Mouse (Mus musculus) intestine, embryonic 14.5 days (tissue): ENCODE results near the gene Tmem185a. TPM values are rescaled to one million over a fixed set of nuclear protein-coding genes. Genes with fewer than 3 reads are reported as not detected.
"Not testable (repeated sequence)": the region's sequence is repeated elsewhere in the genome, so short reads cannot be mapped to it uniquely, and the experiment has no call there.

ENCODE experiments used
- ATAC-seq: fragments of 200-750 bp; cut with Nextera tagmentation; replicated peaks from 2 replicates; pipeline ENCODE4 v1.8.0; 2017; ENCODE audit warnings: low read depth, moderate number of reproducible peaks, moderate TSS enrichment, moderate library complexity; ENCODE audit not compliant: low FRiP score, low TSS enrichment
- DNase-seq: peaks from one replicate; pipeline ENCODE4 v3.0.0-alpha.2; 2018; ENCODE audit warnings: low spot score
- H3K27ac ChIP-seq: fragments of 300-500 bp; sonication (generic); 2 replicates; pipeline ENCODE4 v1.5.1; 2014; ENCODE audit warnings: low read depth, mild to moderate bottlenecking, control low read depth
- H3K27me3 ChIP-seq: fragments of 300-500 bp; sonication (generic); replicated peaks from 2 replicates; pipeline ENCODE4 v1.6.1; 2014; ENCODE audit warnings: low read length, control low read depth; ENCODE audit not compliant: control insufficient read depth, insufficient read depth
- H3K36me3 ChIP-seq: fragments of 300-500 bp; sonication (generic); 2 replicates; pipeline ENCODE4 v1.6.1; 2014; ENCODE audit warnings: low read length, control low read depth; ENCODE audit not compliant: control insufficient read depth, insufficient read depth
- H3K4me1 ChIP-seq: fragments of 300-500 bp; sonication (generic); replicated peaks from 2 replicates; pipeline ENCODE4 v1.6.1; 2014; ENCODE audit warnings: low read length, control low read depth, mixed read lengths; ENCODE audit not compliant: control insufficient read depth, insufficient read depth
- H3K4me2 ChIP-seq: fragments of 300-500 bp; sonication (generic); 2 replicates; pipeline ENCODE4 v1.6.1; 2014; ENCODE audit warnings: low read length
- H3K4me3 ChIP-seq: fragments of 300-500 bp; sonication (generic); 2 replicates; pipeline ENCODE4 v1.5.1; 2014; ENCODE audit warnings: low read depth, low read length, control low read depth, mixed read lengths
- H3K9ac ChIP-seq: fragments of 300-500 bp; sonication (generic); 2 replicates; pipeline ENCODE4 v1.6.1; 2014; ENCODE audit warnings: mild to moderate bottlenecking, low read length
- H3K9me3 ChIP-seq: fragments of 300-500 bp; sonication (generic); 2 replicates; pipeline ENCODE4 v1.6.1; 2016; ENCODE audit warnings: low read length, control low read depth; ENCODE audit not compliant: control insufficient read depth
- WGBS: fragments of 180-500 bp; shearing (Covaris S2); extraction: QIAGEN DNeasy Blood & Tissue Kit; methylation state at CpG from one replicate; pipeline ENCODE4 v1.1.7; 2014; 5-methylcytosine and 5-hydroxymethylcytosine counted together
- polyA plus RNA-seq: library from polyadenylated mRNA; unstranded; fragments of >200 nt; fragmentation: Nextera tagmentation; extraction: Ambion mirVana; gene quantifications from 2 replicates; pipeline ENCODE4 v1.2.1, GENCODE M21; 2014

Gene Tmem185a
- polyA plus RNA-seq: 41.3 and 45.5 TPM in 2 replicates

DNA sequence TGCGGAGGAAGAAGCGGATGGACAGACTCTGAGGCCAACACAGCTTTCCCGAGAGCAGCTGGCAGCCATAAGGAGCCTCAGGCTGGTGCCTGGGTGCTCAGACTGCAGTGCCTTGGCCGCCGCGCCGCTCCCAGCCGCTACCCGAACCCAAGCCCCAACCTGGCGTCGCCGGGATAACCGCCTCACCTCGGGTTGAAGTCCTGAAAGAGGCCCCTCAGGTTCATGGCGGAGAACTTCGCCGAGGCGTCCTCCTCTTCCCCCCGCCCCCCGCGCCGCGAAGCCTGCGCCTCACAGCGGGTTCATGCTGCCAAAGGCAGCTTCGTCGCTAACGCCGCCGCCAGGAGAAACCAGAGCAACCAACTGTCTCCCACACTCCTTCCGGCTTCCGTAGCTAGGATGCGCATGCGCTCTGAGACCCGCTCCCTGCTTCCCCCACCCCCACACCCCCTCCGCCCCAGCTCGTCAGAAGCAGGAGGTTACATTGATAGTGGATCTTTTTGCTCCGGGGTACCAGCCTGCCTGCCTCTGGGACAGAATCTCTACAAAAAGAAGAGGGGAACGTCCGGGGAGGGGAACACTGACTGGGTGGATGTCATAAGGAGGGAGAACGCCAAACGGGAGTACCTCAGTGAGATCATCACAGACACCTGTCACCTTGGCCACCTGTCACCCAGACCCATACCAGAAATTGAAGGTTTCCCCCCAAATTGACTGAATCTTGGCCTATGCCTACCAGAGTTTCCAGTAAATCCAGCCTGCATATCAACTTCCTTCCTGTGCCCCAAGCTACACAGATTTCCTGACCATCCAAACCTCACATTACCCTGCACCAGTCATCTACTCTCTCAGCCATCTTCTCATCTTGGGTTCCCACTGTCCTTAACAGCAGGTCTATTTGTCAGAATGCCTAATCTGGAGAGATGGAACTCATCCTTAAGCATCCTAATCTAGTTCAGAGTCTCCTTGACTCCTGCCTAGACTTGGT, at the start of gene Tmem185a:
Gene Tmem185a, minus strand, starts transcription at position 389 of the 985 bp plus-strand sequence.
- WGBS: 15% methylated on average over 39 of the region's 42 CpGs
- no peaks in the 10 kb centered on the region for H3K27me3 ChIP-seq
- no peaks in the 10 kb centered on the region for H3K36me3 ChIP-seq
- DNase-seq (peak; percentile 85), ATAC-seq (peak; percentile 92)
- peaks cover 4% of the 10 kb centered on the region; the same call in 1 of the 2 replicates for H3K4me1 ChIP-seq
- H3K9me3 ChIP-seq: no peaks in the 10 kb centered on the region
- H3K4me3 ChIP-seq: peak within 1 kb of the TSS; percentile 48
- 0 out of 2 replicates have a peak within 1 kb of the TSS, but pooled peaks have one; percentile 64 for H3K27ac ChIP-seq
- peak within 1 kb of the TSS; percentile 55 for H3K4me2 ChIP-seq
- H3K9ac ChIP-seq: peak within 1 kb of the TSS; percentile 56

DNA sequence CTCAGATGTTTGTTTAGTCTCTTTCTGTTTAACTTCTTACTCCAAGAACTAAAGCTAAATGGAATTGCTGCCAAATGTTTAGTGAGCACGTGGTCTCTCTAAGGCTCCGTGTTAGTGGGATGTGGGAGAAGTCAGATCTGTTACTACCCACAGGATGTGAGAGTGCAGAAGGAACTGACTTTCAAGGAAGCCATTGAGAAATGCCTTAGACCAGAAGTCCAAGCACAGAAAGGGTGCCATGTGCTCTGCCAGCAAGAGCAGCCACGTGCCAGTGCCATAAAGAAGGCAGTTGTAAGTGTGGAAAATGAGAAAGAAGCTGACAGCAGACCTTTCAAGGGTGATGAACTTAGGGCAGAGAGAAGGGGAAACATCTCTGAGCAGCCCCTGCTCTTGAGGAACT, 37.4 kb upstream of the Tmem185a start:
- H3K9ac ChIP-seq, DNase-seq, H3K9me3 ChIP-seq, H3K4me3 ChIP-seq, ATAC-seq, H3K27ac ChIP-seq, H3K27me3 ChIP-seq, H3K4me1 ChIP-seq, H3K36me3 ChIP-seq, H3K4me2 ChIP-seq: not testable (repeated sequence)
- WGBS: 71% methylated on average over 3 of the region's 3 CpGs

DNA sequence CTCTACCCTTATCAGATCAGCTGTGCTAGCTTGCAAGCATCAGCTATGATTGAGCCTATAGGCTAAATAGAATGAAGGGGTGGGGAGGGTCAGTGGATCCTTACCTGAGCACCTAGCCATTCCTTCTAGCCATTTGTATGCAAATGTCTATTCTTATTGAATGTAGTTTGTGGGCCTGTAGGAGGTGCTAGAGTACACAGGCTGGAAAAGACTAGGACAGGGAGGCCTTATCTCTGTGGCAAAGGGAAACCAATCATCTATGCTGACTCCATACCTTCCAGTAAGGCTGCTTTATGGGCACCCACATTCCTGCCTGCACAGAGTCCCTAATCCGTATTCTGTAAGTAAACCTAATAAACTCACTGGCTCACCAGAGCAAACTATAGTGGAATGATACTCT, 10.3 kb upstream of the Tmem185a start:
- not testable (repeated sequence) for H3K36me3 ChIP-seq, H3K27me3 ChIP-seq, H3K4me3 ChIP-seq, ATAC-seq, H3K9me3 ChIP-seq, H3K4me1 ChIP-seq, DNase-seq, H3K27ac ChIP-seq, H3K9ac ChIP-seq, H3K4me2 ChIP-seq
- no CpG with 5 or more reads among the region's 1 CpGs for WGBS

DNA sequence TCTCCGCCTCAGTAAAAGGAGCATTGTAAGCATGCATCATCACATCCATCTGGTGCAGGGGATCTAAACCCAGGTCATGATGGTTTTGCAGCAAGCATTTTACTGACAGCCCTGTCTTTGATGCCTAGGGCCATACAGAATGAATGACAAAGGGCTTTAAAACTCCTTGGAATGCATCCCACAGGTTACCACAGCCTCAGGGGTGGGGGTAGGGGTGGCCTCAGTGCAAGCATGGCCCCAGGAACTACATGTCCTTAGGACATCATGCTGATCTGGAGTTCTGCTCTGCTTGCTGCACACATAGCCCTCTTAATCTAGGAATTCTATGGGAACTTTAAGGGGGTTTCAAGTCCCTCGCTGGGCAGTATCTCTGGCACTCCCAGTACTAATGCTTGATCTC, 5.2 kb upstream of the Tmem185a start:
- ATAC-seq: no peak
- Histone ChIP-seq H3K4me2 (no peak overlapping the region), H3K27me3 (no peaks in the 10 kb centered on the region), H3K36me3 (no peaks in the 10 kb centered on the region), H3K9me3 (no peaks in the 10 kb centered on the region), H3K4me1 (no peaks in the 10 kb centered on the region), H3K27ac (no peak overlapping the region), H3K9ac (no peak overlapping the region), H3K4me3 (no peak overlapping the region)
- DNase-seq: no peak
- 44% methylated on average over 2 of the region's 2 CpGs for WGBS

DNA sequence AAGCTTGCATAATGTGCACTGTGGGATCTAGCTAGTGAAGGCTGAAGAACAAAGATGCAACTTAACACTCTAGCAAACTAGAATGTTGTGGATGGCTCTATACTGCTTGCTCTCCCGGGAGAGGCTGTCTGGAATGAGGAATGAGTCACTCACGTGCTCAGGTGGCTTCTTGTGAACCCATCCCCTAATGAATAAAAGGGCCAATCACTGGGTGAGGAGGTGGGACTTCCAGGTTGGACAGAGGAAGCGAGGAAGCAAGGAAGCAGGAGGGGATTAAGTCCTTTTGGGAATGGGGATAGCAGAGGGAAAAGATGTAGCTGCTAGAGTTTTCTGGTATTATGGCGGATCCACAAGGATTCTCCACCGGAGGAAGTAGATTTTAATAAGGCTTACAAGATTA, 1.7 kb upstream of the Tmem185a start:
- no peak for ATAC-seq
- no peak for DNase-seq
- no peaks in the 10 kb centered on the region for H3K9me3 ChIP-seq
- no peak overlapping the region for H3K9ac ChIP-seq
- H3K4me1 ChIP-seq: peaks cover 4% of the 10 kb centered on the region; the same call in 1 of the 2 replicates
- H3K4me2 ChIP-seq: no peak overlapping the region
- no peaks in the 10 kb centered on the region for H3K36me3 ChIP-seq
- no peak overlapping the region for H3K4me3 ChIP-seq
- no peak overlapping the region for H3K27ac ChIP-seq
- H3K27me3 ChIP-seq: no peaks in the 10 kb centered on the region
- 56% methylated on average over 5 of the region's 5 CpGs for WGBS

DNA sequence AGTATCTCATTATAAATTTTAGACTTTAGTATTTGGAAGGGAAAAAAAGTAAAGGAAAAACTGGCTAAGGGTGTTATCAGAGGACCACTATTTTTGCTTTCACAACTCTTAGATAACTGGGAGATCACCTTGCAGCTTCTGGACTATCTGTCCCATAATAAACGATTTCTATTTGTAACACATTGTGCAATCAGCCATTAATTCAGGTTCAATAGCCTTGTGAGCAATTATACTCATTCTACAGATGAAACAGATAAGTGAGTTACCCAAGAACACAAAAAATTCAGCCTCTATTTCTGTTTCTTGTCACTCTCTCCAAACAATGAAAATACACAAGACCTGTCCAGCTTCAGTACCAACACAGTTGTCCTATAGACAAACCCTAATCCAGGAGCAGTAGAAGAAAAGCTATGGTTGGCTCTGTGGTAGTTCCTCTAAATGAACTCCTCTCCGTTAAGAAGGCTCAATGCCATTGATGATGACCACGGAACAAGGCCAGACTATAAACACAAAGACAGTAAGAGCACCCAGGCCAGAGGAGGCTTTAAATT, 1.7 kb downstream of the Tmem185a start:
- Histone ChIP-seq H3K27ac (no peak overlapping the region), H3K4me2 (peak overlapping the region; percentile 55), H3K4me1 (peaks cover 4% of the 10 kb centered on the region; the same call in 1 of the 2 replicates), H3K36me3 (no peaks in the 10 kb centered on the region), H3K27me3 (no peaks in the 10 kb centered on the region), H3K4me3 (0 out of 2 replicates have a peak overlapping the region, but pooled peaks have one; percentile 48), H3K9me3 (no peaks in the 10 kb centered on the region), H3K9ac (no peak overlapping the region)
- DNase-seq (no peak), ATAC-seq (no peak)
- WGBS: 76% methylated on average over 3 of the region's 3 CpGs

DNA sequence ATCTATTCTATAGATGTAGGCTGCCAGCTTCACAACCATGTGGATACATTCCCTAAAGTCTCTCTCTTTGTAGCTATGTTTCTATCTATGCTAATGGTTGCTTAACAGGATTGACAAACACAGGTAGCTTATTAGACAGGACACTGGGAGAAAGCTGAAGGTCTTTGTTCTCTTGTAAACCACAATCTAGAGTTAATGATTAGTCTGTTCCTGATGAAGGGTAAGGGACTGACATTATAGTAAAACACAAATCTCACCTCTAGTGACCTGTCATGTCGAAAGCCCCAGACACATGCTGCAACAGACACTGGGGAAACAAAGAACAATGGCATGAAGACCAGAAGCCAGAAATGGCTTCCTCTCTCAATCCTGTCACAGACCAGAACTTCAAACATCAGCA, 10.1 kb downstream of the Tmem185a start:
- 0 out of 2 replicates have a peak, but pooled peaks cover 1% of the 10 kb centered on the region for H3K36me3 ChIP-seq
- no peak overlapping the region for H3K4me2 ChIP-seq
- no peaks in the 10 kb centered on the region for H3K27me3 ChIP-seq
- WGBS: 56% methylated on average over 1 of the region's 1 CpGs
- H3K9me3 ChIP-seq: no peaks in the 10 kb centered on the region
- no peak overlapping the region for H3K27ac ChIP-seq
- ATAC-seq: no peak
- no peak overlapping the region for H3K9ac ChIP-seq
- DNase-seq: no peak
- H3K4me3 ChIP-seq: no peak overlapping the region
- H3K4me1 ChIP-seq: no peaks in the 10 kb centered on the region

DNA sequence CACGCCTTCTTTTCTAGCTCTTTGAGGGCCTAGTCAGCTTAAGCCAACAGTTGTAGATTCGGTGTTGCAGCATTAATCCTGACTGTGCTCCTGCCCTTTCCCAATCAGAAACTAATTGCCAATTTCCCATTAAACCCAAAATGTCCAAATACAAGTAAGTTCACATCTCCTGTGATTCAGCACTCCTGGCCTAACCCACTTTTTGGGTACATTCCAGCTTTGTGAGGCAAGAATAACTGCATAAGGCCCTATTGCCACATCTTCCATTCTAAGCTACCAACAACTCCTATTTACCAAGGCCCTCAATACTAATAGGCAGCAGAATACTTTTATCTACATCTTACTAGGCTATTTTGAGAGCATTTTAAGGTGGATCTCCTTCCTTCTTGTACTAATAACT, 11.5 kb downstream of the Tmem185a start:
- WGBS: 76% methylated on average over 2 of the region's 2 CpGs
- H3K27ac ChIP-seq: no peak overlapping the region
- H3K27me3 ChIP-seq: no peaks in the 10 kb centered on the region
- H3K9me3 ChIP-seq: no peaks in the 10 kb centered on the region
- H3K4me2 ChIP-seq: no peak overlapping the region
- no peak overlapping the region for H3K4me3 ChIP-seq
- peaks cover 5% of the 10 kb centered on the region for H3K36me3 ChIP-seq
- H3K9ac ChIP-seq: no peak overlapping the region
- ATAC-seq: no peak
- DNase-seq: no peak
- H3K4me1 ChIP-seq: no peaks in the 10 kb centered on the region
